Mouse (Mus musculus): Measurements from ENCODE around the gene Cpox. TPM values are rescaled to one million over a fixed set of nuclear protein-coding genes. Genes with fewer than 3 reads are reported as not detected.

The Cpox gene
- polyA plus RNA-seq, 1 experiment from 2014 or later, result 48.0 TPM

DNA sequence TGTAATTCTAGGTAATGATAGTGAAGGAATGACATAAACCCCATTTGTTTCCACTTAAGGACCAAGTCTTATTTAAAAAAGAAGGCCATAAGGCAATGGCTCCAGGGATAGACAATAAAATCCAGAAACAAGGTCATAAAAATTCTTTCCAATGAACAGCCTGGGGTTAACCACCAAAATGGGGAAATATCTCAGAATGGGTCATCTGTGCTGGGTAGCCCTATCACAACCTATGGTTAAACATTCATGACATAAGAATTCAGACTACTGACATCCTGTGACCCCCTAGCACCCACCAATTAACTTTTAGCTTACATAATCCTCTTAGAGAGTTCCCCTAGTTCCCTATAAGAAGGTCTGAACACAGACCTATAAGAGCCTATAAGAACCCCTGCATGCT is 86.1 kb downstream of the Cpox start:
- Histone ChIP-seq H3K36me3 (no peaks in the 10 kb centered on the region), H3K4me1 (replicated peaks) (no peaks in the 10 kb centered on the region), H3K4me2 (no peak overlapping the region), H3K27me3 (replicated peaks) (no peaks in the 10 kb centered on the region), H3K27ac (ENCODE audit: poor library complexity, severe bottlenecking) (no peak overlapping the region), H3K9me3 (replicated peaks) (no peaks in the 10 kb centered on the region), H3K4me3 (no peak overlapping the region), H3K9ac (no peak overlapping the region)
- no peak for ATAC-seq (ENCODE audit: insufficient number of reproducible peaks, low FRiP score)

DNA sequence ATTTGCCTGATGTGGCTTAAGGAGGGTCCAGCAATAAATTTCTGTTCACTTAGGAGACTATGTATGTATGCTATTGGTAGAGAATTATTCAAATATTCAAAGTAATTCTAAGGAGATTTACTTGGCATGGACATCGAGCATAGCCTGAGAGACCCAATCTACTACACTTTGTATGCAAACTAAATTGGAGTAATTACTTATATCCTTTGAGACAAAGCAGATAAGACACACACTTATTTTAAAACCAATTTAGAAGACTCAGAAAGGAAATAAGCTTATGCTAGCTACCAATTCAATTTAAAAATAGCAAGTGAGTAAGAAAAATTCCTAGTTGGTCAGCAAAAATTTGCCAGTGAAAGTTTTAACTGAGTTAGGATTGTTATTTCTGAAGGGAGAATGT is 93.0 kb downstream of the Cpox start, which contains the start of gene Olfr172:
Gene Olfr172, minus strand, starts transcription at position 101 of the 400 bp plus-strand sequence.
- Histone ChIP-seq H3K27ac (ENCODE audit: poor library complexity, severe bottlenecking) (no peak within 1 kb of the TSS), H3K4me1 (replicated peaks) (no peaks in the 10 kb centered on the region), H3K9me3 (replicated peaks) (0 out of 2 replicates have a peak, but pooled peaks cover 2% of the 10 kb centered on the region), H3K9ac (no peak within 1 kb of the TSS), H3K4me3 (no peak within 1 kb of the TSS), H3K36me3 (no peaks in the 10 kb centered on the region), H3K4me2 (no peak within 1 kb of the TSS), H3K27me3 (replicated peaks) (no peaks in the 10 kb centered on the region)
- no peak for ATAC-seq (ENCODE audit: insufficient number of reproducible peaks, low FRiP score)
- 75% methylated on average over 1 of the region's 1 CpGs for WGBS

Small RNA genes lying within 50 kb of the gene (microRNA-seq; reads per million reads assigned to microRNA genes)
- gene Gm27564, result not detected

Other genes starting within 250 kb of the Cpox start
- gene St3gal6, start 146.0 kb upstream of the Cpox start, polyA plus RNA-seq (2016; fragmentation: Nextera tagmentation; extraction: Ambion mirVana), result 15.9 and 18.2 TPM in 2 replicates
- gene Gm813, start 53.3 kb upstream of the Cpox start, polyA plus RNA-seq (2016; fragmentation: Nextera tagmentation; extraction: Ambion mirVana), result not detected in 2 replicates
- gene E330017A01Rik, start 31.6 kb upstream of the Cpox start, polyA plus RNA-seq (2016; fragmentation: Nextera tagmentation; extraction: Ambion mirVana), result 0.17 TPM in 1 of 2 replicates, not detected in the other
- not detected in 2 replicates for gene Gpr15, start 48.8 kb downstream of the Cpox start, polyA plus RNA-seq (2016; fragmentation: Nextera tagmentation; extraction: Ambion mirVana)
- 111 and 112 TPM in 2 replicates for gene Cldnd1, start 57.6 kb downstream of the Cpox start, polyA plus RNA-seq (2016; fragmentation: Nextera tagmentation; extraction: Ambion mirVana)
- not detected in 2 replicates for gene Olfr172, start 92.9 kb downstream of the Cpox start, polyA plus RNA-seq (2016; fragmentation: Nextera tagmentation; extraction: Ambion mirVana)
- gene Olfr173, start 130.0 kb downstream of the Cpox start, polyA plus RNA-seq (2016; fragmentation: Nextera tagmentation; extraction: Ambion mirVana), result not detected in 2 replicates
- gene Olfr175-ps1, start 156.5 kb downstream of the Cpox start, polyA plus RNA-seq (2016; fragmentation: Nextera tagmentation; extraction: Ambion mirVana), result not detected in 2 replicates
- not detected in 2 replicates for gene Olfr177, start 204.5 kb downstream of the Cpox start, polyA plus RNA-seq (2016; fragmentation: Nextera tagmentation; extraction: Ambion mirVana)
- gene Olfr178, start 221.8 kb downstream of the Cpox start, polyA plus RNA-seq (2016; fragmentation: Nextera tagmentation; extraction: Ambion mirVana), result not detected in 2 replicates